Mouse (Mus musculus) sigmoid colon, adult 10 weeks (tissue): ENCODE results near the gene Fam216b. TPM values are rescaled to one million over a fixed set of nuclear protein-coding genes. Genes with fewer than 3 reads are reported as not detected.

Experiments used
- polyA plus RNA-seq: library from polyadenylated mRNA; stranded (reverse); fragments of 350-450 nt; fragmentation: Illumina TruSeq; extraction: RNeasy Lipid Tissue Mini Kit (QIAGEN cat#74804); gene quantifications from one replicate; pipeline ENCODE4 v1.2.3, GENCODE M21; 2014; ENCODE audit warnings: low read depth, low replicate concordance

The Fam216b gene
- polyA plus RNA-seq, result not detected

GRCm38 (mm10) chr14:78088907-78089306 is at the start of gene Fam216b:
Gene Fam216b, minus strand, starts transcription at chr14:78089007.

Other genes starting within 250 kb of the Fam216b start
- 129 TPM for gene Dnajc15, start 213.9 kb downstream of the Fam216b start, polyA plus RNA-seq
- 75.9 TPM for gene Epsti1, start 184.8 kb downstream of the Fam216b start, polyA plus RNA-seq
- 2.2 TPM for gene Tnfsf11, start 219.0 kb upstream of the Fam216b start, polyA plus RNA-seq